Comparison of ENCODE assay signal across 8 mouse cellular contexts in the genomic region with DNA sequence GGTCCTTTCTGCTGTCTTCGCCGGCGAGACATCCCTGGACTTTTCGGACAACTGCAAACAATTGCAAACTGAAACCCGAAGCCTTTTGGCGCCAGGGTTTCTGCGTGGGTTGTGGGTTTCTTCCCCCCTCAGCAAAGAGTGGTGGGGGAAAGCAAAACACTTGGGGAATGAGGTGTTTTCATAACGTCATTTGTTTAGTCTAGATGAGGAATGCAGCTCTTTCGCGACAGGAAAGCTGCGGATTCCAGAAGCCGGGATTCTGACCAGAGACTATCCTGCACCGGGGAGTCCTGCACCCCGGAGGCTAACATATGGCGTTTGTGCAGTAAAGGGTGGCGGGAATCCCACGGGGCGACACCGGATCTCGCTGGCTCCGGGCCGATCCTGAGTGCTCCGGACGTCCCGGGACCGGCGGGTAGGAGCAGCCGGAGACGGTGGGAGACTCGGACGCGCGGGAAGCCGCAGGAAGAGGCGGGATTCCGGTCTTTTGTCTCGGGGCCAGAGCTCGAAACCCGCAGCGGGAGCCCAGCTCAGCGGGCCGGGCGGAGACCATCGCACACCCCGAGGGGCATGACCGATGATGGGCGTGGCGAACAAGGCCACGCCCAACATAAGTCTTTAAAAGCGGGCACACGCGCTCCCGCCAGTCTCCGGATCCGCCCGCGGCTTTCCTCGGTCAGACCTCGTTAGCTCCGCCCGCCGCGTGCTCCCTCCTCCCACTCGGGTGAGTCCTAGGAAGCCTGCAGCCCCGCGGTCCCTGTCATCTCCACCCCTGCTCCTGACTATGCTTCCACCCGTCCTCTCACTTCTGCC. TPM values are rescaled to one million over a fixed set of nuclear protein-coding genes. Genes with fewer than 3 reads are reported as not detected.
DNase-seq lines count a peak whose midpoint lies in the region; ATAC-seq and TF ChIP-seq lines count a peak whose summit lies in the region.

A gene (plus strand): TSS at position 259 of the 813 bp plus-strand sequence.

- no peak for TF ChIP-seq EP300 in MEL (IDR thresholded peaks at IDR 0.05; ENCODE audit: low read depth in 1 of 2, low read length in 2 of 2)

- WGBS in forebrain, embryonic 14.5 days, result under 1% methylated on average over 67 of the region's 67 CpGs
- under 1% methylated on average over 67 of the region's 67 CpGs for WGBS in large intestine, adult 2 months
- under 1% methylated on average over 65 of the region's 67 CpGs for WGBS in lung, embryonic 15.5 days
- 1% methylated on average over 67 of the region's 67 CpGs for WGBS in olfactory bulb, adult 2 months

- peak; percentile 93 for ATAC-seq in forebrain, embryonic 14.5 days
- ATAC-seq in lung, embryonic 15.5 days (ENCODE audit: borderline replicate concordance, extremely low read depth, low FRiP score, low TSS enrichment), result peak; percentile 90

- H3K9me3 ChIP-seq in MEL (replicated peaks; ENCODE audit: insufficient read depth, low read length), result no peaks in the 10 kb centered on the region
- H3K9me3 ChIP-seq in forebrain, embryonic 14.5 days (replicated peaks; ENCODE audit: control insufficient read depth, low read length), result no peaks in the 10 kb centered on the region
- no peaks in the 10 kb centered on the region for H3K9me3 ChIP-seq in lung, embryonic 15.5 days

- H3K27ac ChIP-seq in MEL (ENCODE audit: control insufficient read depth, low read depth, low read length), result no peak within 1 kb of the TSS
- peak within 1 kb of the TSS; percentile 67; the same call in 1 of the 2 replicates for H3K27ac ChIP-seq in forebrain, embryonic 14.5 days (ENCODE audit: low read depth, low read length)
- H3K27ac ChIP-seq in lung, embryonic 15.5 days, result peak within 1 kb of the TSS; percentile 97
- peak within 1 kb of the TSS; percentile 29; the same call in 1 of the 2 replicates for H3K27ac ChIP-seq in olfactory bulb, adult 2 months (ENCODE audit: insufficient read depth, low read depth, low read length)

- H3K27me3 ChIP-seq in MEL (ENCODE audit: control insufficient read depth in 1 of 2, insufficient read depth in 2 of 2, low read length in 2 of 2), result no peaks in the 10 kb centered on the region
- H3K27me3 ChIP-seq in forebrain, embryonic 14.5 days (replicated peaks; ENCODE audit: control insufficient read depth, insufficient read depth, low read length), result no peaks in the 10 kb centered on the region
- H3K27me3 ChIP-seq in lung, embryonic 15.5 days, result no peaks in the 10 kb centered on the region

- TF ChIP-seq POLR2A in MEL (IDR thresholded peaks at IDR 0.05; ENCODE audit: control insufficient read depth in 1 of 2, insufficient read depth in 1 of 2, low read depth in 1 of 2, low read length in 2 of 2, poor library complexity in 1 of 2), result peak; percentile 57 to 72; a peak in 3 of 4 replicates
- no peak for TF ChIP-seq POLR2A in olfactory bulb, adult 2 months (IDR thresholded peaks at IDR 0.05; ENCODE audit: insufficient read depth, low read depth, low read length)

- H3K36me3 ChIP-seq in MEL (ENCODE audit: control insufficient read depth in 1 of 2, insufficient read depth in 2 of 2, low read length in 2 of 2), result no peaks in the 10 kb centered on the region
- H3K36me3 ChIP-seq in forebrain, embryonic 14.5 days (ENCODE audit: control insufficient read depth, insufficient read depth, low read length), result no peaks in the 10 kb centered on the region
- no peaks in the 10 kb centered on the region for H3K36me3 ChIP-seq in lung, embryonic 15.5 days

- H3K79me2 ChIP-seq in MEL (ENCODE audit: control insufficient read depth, insufficient read depth, low read length, poor library complexity), result no peaks in the 10 kb centered on the region

- peak within 1 kb of the TSS; percentile 91 for H3K4me2 ChIP-seq in forebrain, embryonic 14.5 days (ENCODE audit: low read length)
- peak within 1 kb of the TSS; percentile 91 for H3K4me2 ChIP-seq in lung, embryonic 15.5 days

- peak within 1 kb of the TSS; percentile 65 for H3K9ac ChIP-seq in MEL (ENCODE audit: control insufficient read depth, low read depth, low read length, poor library complexity, severe bottlenecking)
- peak within 1 kb of the TSS; percentile 85 for H3K9ac ChIP-seq in forebrain, embryonic 14.5 days (ENCODE audit: low read length)
- peak within 1 kb of the TSS; percentile 84 for H3K9ac ChIP-seq in lung, embryonic 15.5 days

- DNase-seq in MEL (ENCODE audit: low read depth, low spot score), result peak; percentile 90
- DNase-seq in cerebellum, adult 11 months, result peak; percentile 70
- DNase-seq in forebrain, embryonic 14.5 days (ENCODE audit: low spot score), result peak; percentile 95
- DNase-seq in heart, postnatal 14 days, result peak; percentile 93 to 94
- DNase-seq in large intestine, adult 2 months (ENCODE audit: low read depth, low spot score), result no peak
- DNase-seq in thymus, postnatal 0 days (ENCODE audit: low spot score), result peak; percentile 74

- TF ChIP-seq RAD21 in MEL (IDR thresholded peaks at IDR 0.05; ENCODE audit: low read depth, low read length), result no peak

- peak within 1 kb of the TSS; percentile 57 to 63 for H3K4me3 ChIP-seq in MEL (ENCODE audit: control insufficient read depth in 1 of 2, insufficient read depth in 1 of 2, low read depth in 2 of 2, low read length in 2 of 2)
- peak within 1 kb of the TSS; percentile 71 for H3K4me3 ChIP-seq in forebrain, embryonic 14.5 days (ENCODE audit: low read depth, low read length)
- H3K4me3 ChIP-seq in lung, embryonic 15.5 days, result peak within 1 kb of the TSS; percentile 68
- H3K4me3 ChIP-seq in olfactory bulb, adult 2 months (ENCODE audit: insufficient read depth, low read depth, low read length), result peak within 1 kb of the TSS; percentile 74

- H3K4me1 ChIP-seq in MEL (ENCODE audit: control insufficient read depth in 1 of 2, insufficient read depth in 2 of 2, low read length in 2 of 2), result peaks cover 0 to 3% of the 10 kb centered on the region in 2 experiments; a peak in 1 of 4 replicates
- H3K4me1 ChIP-seq in forebrain, embryonic 14.5 days (ENCODE audit: control insufficient read depth, insufficient read depth, low read length), result peaks cover 24% of the 10 kb centered on the region; the same call in 1 of the 2 replicates
- H3K4me1 ChIP-seq in lung, embryonic 15.5 days, result peaks cover 32% of the 10 kb centered on the region
- H3K4me1 ChIP-seq in olfactory bulb, adult 2 months (ENCODE audit: control insufficient read depth, insufficient read depth, low read length), result peaks cover 4% of the 10 kb centered on the region; the same call in 1 of the 2 replicates

- intact Hi-C loops in heart, postnatal 14 days (cut with DNase I), result loop anchor here (2.0 to 5.0 kb wide), 2 partner anchors 33 to 42 kb away; no protein-coding TSS in a partner anchor

- TF ChIP-seq CTCF in MEL (IDR thresholded peaks at IDR 0.05 in 2 of 3, conservative IDR thresholded peaks at IDR 0.05 in 1 of 3; ENCODE audit: control insufficient read depth in 1 of 3, insufficient read depth in 1 of 3, low read depth in 2 of 3, low read length in 3 of 3, poor library complexity in 1 of 3, severe bottlenecking in 1 of 3), result no peak
- TF ChIP-seq CTCF in olfactory bulb, adult 2 months (IDR thresholded peaks at IDR 0.05; ENCODE audit: insufficient read depth, low read depth, low read length), result no peak

TF ChIP-seq in MEL, 35 proteins besides CTCF, POLR2A, EP300 and RAD21 (continues in another document):
- TF ChIP-seq NRF1 (IDR thresholded peaks at IDR 0.05; ENCODE audit: insufficient read depth, low read depth, low read length, poor library complexity, severe bottlenecking) (no peak), CHD1 (IDR thresholded peaks at IDR 0.05; ENCODE audit: low read depth, low read length) (no peak), TBP (IDR thresholded peaks at IDR 0.05; ENCODE audit: low read depth, low read length) (peak; percentile 95), E2F4 (IDR thresholded peaks at IDR 0.05; ENCODE audit: borderline replicate concordance, low read depth, low read length) (no peak), HCFC1 (IDR thresholded peaks at IDR 0.05; ENCODE audit: low read depth, low read length) (no peak), MAZ (IDR thresholded peaks at IDR 0.05; ENCODE audit: low read depth, low read length) (0 out of 2 replicates have a peak, but pooled peaks have one; percentile 36), POLR2AphosphoS2 (IDR thresholded peaks at IDR 0.05; ENCODE audit: low read length) (no peak), POLR2AphosphoS5 (IDR thresholded peaks at IDR 0.05; ENCODE audit: borderline replicate concordance, low read depth, low read length) (no peak), JUND (IDR thresholded peaks at IDR 0.05; ENCODE audit: low read depth, low read length) (no peak), MEF2A (IDR thresholded peaks at IDR 0.05; ENCODE audit: extremely low read depth, insufficient replicate concordance, low read depth, low read length, poor library complexity, severe bottlenecking) (no peak), MAX (IDR thresholded peaks at IDR 0.05; ENCODE audit: low read length) (peak; percentile 54; the same call in 1 of the 2 replicates), ETS1 (IDR thresholded peaks at IDR 0.05; ENCODE audit: low read depth, low read length) (no peak), CHD2 (IDR thresholded peaks at IDR 0.05; ENCODE audit: low read length) (no peak), GATA1 (IDR thresholded peaks at IDR 0.05; ENCODE audit: low read depth, low read length) (no peak), TCF12 (IDR thresholded peaks at IDR 0.05; ENCODE audit: low read depth, low read length) (no peak), ZMIZ1 (IDR thresholded peaks at IDR 0.05; ENCODE audit: low read depth, low read length) (peak; percentile 61; the same call in 1 of the 2 replicates), ZC3H11A (IDR thresholded peaks at IDR 0.05; ENCODE audit: low read depth, low read length) (no peak), BHLHE40 (IDR thresholded peaks at IDR 0.05; ENCODE audit: borderline replicate concordance, low read depth, low read length) (no peak), ELF1 (IDR thresholded peaks at IDR 0.05; ENCODE audit: low read depth, low read length) (no peak), MYB (IDR thresholded peaks at IDR 0.05; ENCODE audit: low read depth, low read length) (no peak), NELFE (IDR thresholded peaks at IDR 0.05; ENCODE audit: low read depth, low read length) (peak; percentile 61; the same call in 1 of the 2 replicates)

RNA-seq across cellular contexts. Expression of the gene that starts here (rescaled TPM):
- 4.8 and 8.3 TPM in 2 replicates for total RNA-seq in MEL (2012; rRNA removed)
- 10 to 100 TPM in 1 of 2 experiments, not detected in 1; 19.6 TPM for polyA plus RNA-seq in MEL (2012; ENCODE audit: insufficient read depth in 1 of 2, insufficient read length in 2 of 2, low read depth in 1 of 2, low replicate concordance in 2 of 2, missing spikeins in 1 of 2)
- polyA plus RNA-seq in forebrain, embryonic 14.5 days (2014; fragmentation: Nextera tagmentation; extraction: Ambion mirVana), result 181 and 218 TPM in 2 replicates
- 10 to 100 TPM; 92.6 to 95.4 TPM for total RNA-seq in heart, postnatal 14 days (2021)
- polyA plus RNA-seq in large intestine, adult 2 months (2012; rRNA removed), result 90.5 and 109 TPM in 2 replicates
- polyA plus RNA-seq in lung, embryonic 15.5 days (2015; fragmentation: Nextera tagmentation; extraction: Ambion mirVana), result 185 and 193 TPM in 2 replicates
- not detected in 2 replicates for polyA plus RNA-seq in olfactory bulb, adult 2 months (2012; ENCODE audit: insufficient read depth, insufficient read length, low replicate concordance, missing spikeins)
- polyA plus RNA-seq in thymus, postnatal 0 days (2015; fragmentation: Nextera tagmentation; extraction: Ambion mirVana), result 31.6 and 36.1 TPM in 2 replicates

Comparison
In these comparisons a context has a peak if more than half of its experiments do, and no peak if none do; other contexts are left out.
1. RNA of the gene that starts here (total RNA-seq): 92.6 to 95.4 TPM in heart, postnatal 14 days; 4.8 to 8.3 TPM in MEL; every median in the first group is over 10 times any median in the second.
2. RNA of the gene that starts here (polyA plus RNA-seq): 181 to 218 TPM in forebrain, embryonic 14.5 days, 185 to 193 TPM in lung, embryonic 15.5 days, 90.5 to 109 TPM in large intestine, adult 2 months, 19.6 TPM in MEL and 31.6 to 36.1 TPM in thymus, postnatal 0 days; not detected in olfactory bulb, adult 2 months; every median in the first group is over 10 times any median in the second.
3. Peak in every context shown above with its lines, with median percentiles within 50 percentile points of each other: H3K4me3 ChIP-seq and H3K9ac ChIP-seq.